Mouse (Mus musculus) embryonic fibroblast, embryonic 13.5 days (primary cell): ENCODE measurements at regions not wholly inside any gene's neighbourhood (a gene's known extent, or its start where the extent isn't known, plus 50 kb on each side); places are given as distances from the start of the nearest gene placed in this dataset.

Source experiments
- CTCF ChIP-seq: IDR thresholded peaks from 2 replicates; pipeline ENCODE4 v1.5.1; 2011; ENCODE audit warnings: mild to moderate bottlenecking, control low read depth, low read length, moderate library complexity, borderline replicate concordance; ENCODE audit not compliant: insufficient read depth
- POLR2A ChIP-seq: IDR thresholded peaks from 2 replicates; pipeline ENCODE4 v1.6.1; 2011; ENCODE audit warnings: low read depth, mild to moderate bottlenecking, control low read depth, low read length, moderate library complexity

- TF ChIP-seq CTCF (no peak), POLR2A (no peak)
Measured at GRCm38 (mm10) chr5:46441716-46442115, 584.3 kb upstream of the Lcorl start.
